ENCODE assay signal across 17 mouse cellular contexts in the genomic region with DNA sequence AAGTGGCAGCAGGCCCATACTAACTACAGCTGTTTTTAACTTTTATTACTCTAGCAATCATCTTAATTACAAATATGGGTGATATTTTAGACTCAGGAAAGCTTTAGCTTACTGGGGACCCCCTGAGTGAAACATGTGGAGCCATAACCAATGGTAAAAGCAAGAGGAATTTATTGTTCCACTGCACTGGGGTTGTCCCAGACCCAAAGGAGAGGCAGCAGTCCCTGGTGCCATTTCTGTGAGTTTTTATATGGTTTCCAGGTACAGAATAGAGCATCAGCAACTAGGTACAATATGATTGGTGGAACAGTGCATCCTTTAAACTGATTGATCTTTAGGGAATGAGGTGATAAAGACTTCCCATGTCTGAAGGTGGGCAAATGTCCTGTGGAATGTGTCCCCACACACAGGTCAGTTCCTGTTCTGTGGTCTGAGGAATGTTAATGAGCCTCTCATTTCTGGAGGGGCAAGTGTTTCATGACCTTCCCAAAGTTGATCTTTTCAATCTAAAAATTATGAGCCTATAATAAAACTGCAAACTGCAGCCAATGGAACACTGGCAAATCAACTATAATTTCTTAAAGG.
"Had no signal": no experiment of that assay in that cellular context is flagged by ENCODE, and none has a peak within 500 bp of the region (broad histone marks: within the 10 kb centered on the region; RNA-seq: fewer than 3 reads in every experiment).

No protein-coding gene starts in this region.

- H3K27me3 ChIP-seq: lung, embryonic 15.5 days; megakaryocyte, embryonic 14.5 days; midbrain, embryonic 13.5 days; midbrain, embryonic 15.5 days; neural tube, embryonic 12.5 days had no signal

- ATAC-seq: lung, postnatal 0 days; midbrain, embryonic 13.5 days; midbrain, embryonic 15.5 days had no signal

- H3K27ac ChIP-seq: lung, embryonic 15.5 days; macrophage; midbrain, embryonic 13.5 days; midbrain, embryonic 15.5 days; neural tube, embryonic 12.5 days had no signal

- DNase-seq: lung, adult 2 months; lung, postnatal 14 days; lung, postnatal 36 days; right cerebral cortex, postnatal 25 days; right cerebral cortex, postnatal 4 days; spleen, adult 18-20 months; thymus, adult 18-20 months; thymus, postnatal 14 days; thymus, postnatal 36 days had no signal

- H3K9me3 ChIP-seq: lung, embryonic 15.5 days; megakaryocyte, embryonic 14.5 days; midbrain, embryonic 13.5 days; midbrain, embryonic 15.5 days; neural tube, embryonic 12.5 days had no signal

- H3K36me3 ChIP-seq: lung, embryonic 15.5 days; midbrain, embryonic 13.5 days; midbrain, embryonic 15.5 days; neural tube, embryonic 12.5 days had no signal

- H3K4me2 ChIP-seq: lung, embryonic 15.5 days; midbrain, embryonic 11.5 days; midbrain, embryonic 13.5 days; midbrain, embryonic 15.5 days; neural tube, embryonic 12.5 days had no signal

- H3K4me3 ChIP-seq: lung, embryonic 15.5 days; megakaryocyte, embryonic 14.5 days; midbrain, embryonic 13.5 days; midbrain, embryonic 15.5 days; neural tube, embryonic 12.5 days had no signal

- H3K4me1 ChIP-seq: lung, embryonic 15.5 days; megakaryocyte, embryonic 14.5 days; midbrain, embryonic 13.5 days; midbrain, embryonic 15.5 days; neural tube, embryonic 12.5 days had no signal

- H3K9ac ChIP-seq: lung, embryonic 15.5 days; midbrain, embryonic 13.5 days; midbrain, embryonic 15.5 days; neural tube, embryonic 12.5 days had no signal
